Mouse (Mus musculus) heart, adult 2 months (tissue): ENCODE results near the gene Cd72. TPM values are rescaled to one million over a fixed set of nuclear protein-coding genes. Genes with fewer than 3 reads are reported as not detected.

Source experiments
- DNase-seq, 2 experiments: peaks; one replicate each; pipeline ENCODE4 v3.0.0; 2021
- H3K27ac ChIP-seq: fragments of 200-600 bp; 2 replicates; pipeline ENCODE4 v1.8.1; 2022
- H3K27me3 ChIP-seq: fragments of 200-500 bp; 2 replicates; pipeline ENCODE4 v1.6.1; 2012; ENCODE audit warnings: mild to moderate bottlenecking, low read length, inconsistent platforms, mixed read lengths; ENCODE audit not compliant: control insufficient read depth, insufficient read depth
- H3K36me3 ChIP-seq: fragments of 200-500 bp; 2 replicates; pipeline ENCODE4 v1.6.1; 2012; ENCODE audit warnings: low read length, inconsistent platforms; ENCODE audit not compliant: control insufficient read depth, insufficient read depth
- H3K4me1 ChIP-seq: fragments of 200-500 bp; 2 replicates; pipeline ENCODE4 v1.6.1; 2011; ENCODE audit warnings: low read length; ENCODE audit not compliant: control insufficient read depth, insufficient read depth
- H3K4me3 ChIP-seq: fragments of 200-600 bp; 2 replicates; pipeline ENCODE4 v1.8.1; 2022
- H3K79me2 ChIP-seq: fragments of 200-500 bp; replicated peaks from 2 replicates; pipeline ENCODE4 v1.6.1; 2012; ENCODE audit warnings: mild to moderate bottlenecking, inconsistent platforms, low read length, moderate library complexity, mixed read lengths; ENCODE audit not compliant: control insufficient read depth, insufficient read depth
- H3K9ac ChIP-seq: fragments of 200-500 bp; 2 replicates; pipeline ENCODE4 v1.6.1; 2012; ENCODE audit warnings: low read depth, mild to moderate bottlenecking, control low read depth, inconsistent platforms, low read length, mixed read lengths
- CTCF ChIP-seq: fragments of 200-600 bp; IDR thresholded peaks from 2 replicates; pipeline ENCODE4 v1.8.1; 2022; ENCODE audit warnings: antibody characterized with exemption, mild to moderate bottlenecking, moderate library complexity
- EP300 ChIP-seq: fragments of 200-500 bp; IDR thresholded peaks from 2 replicates; pipeline ENCODE4 v1.6.1; 2011; ENCODE audit warnings: low read depth, low read length, control low read depth; ENCODE audit not compliant: insufficient read depth
- POLR2A ChIP-seq: fragments of 200-500 bp; IDR thresholded peaks from 2 replicates; pipeline ENCODE4 v1.6.1; 2011; ENCODE audit warnings: mild to moderate bottlenecking, low read depth, low read length, control low read depth; ENCODE audit not compliant: insufficient read depth
- WGBS: fragments of 180-500 bp; shearing (Covaris S2); methylation state at CpG from one replicate; pipeline ENCODE4 v1.1.7; 2018; 5-methylcytosine and 5-hydroxymethylcytosine counted together
- intact Hi-C: fragments of 180-260 bp; cut with DNase I; formaldehyde crosslinking; loops from one replicate; pipeline ENCODE4 v1.15.1; 2025
- polyA plus RNA-seq: library from polyadenylated mRNA; depleted of rRNA; stranded (reverse); fragments of >200 nt; gene quantifications from 2 replicates; pipeline ENCODE4 v1.2.3, GENCODE M21; 2012
- total RNA-seq, 2 experiments: library from RNA; stranded (reverse); gene quantifications; 2 replicates each; pipeline ENCODE4 v1.2.3; 2021

The Cd72 gene
- total and polyA plus RNA-seq, 3 experiments = 0.97 to 4.8 (median 1.0) TPM

DNA sequence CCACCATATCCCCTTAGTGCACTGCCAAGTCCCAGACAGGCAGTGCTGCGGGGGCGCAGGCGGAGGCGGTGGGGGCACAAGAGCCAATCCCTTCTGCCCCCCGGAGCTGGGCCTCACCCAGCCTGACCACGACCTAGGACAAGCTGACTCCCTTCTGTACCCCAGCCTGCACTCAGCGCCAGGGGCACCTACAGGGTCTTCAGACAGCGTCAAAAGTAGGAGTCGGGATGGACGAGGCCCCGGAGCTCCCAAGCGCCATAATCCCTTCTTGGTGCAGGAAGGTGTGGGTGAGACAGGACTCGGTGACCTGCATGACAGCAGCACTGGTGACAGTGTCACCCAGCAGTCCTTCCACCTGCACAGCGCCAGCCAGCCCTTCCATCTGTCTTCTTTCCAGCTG, 39.7 kb downstream of the Cd72 start:
- H3K27ac ChIP-seq = no peak overlapping the region
- 89% methylated on average over 14 of the region's 14 CpGs for WGBS
- H3K4me3 ChIP-seq = no peak overlapping the region
- H3K27me3 ChIP-seq = no peaks in the 10 kb centered on the region
- TF ChIP-seq EP300 (no peak), POLR2A (no peak), CTCF (no peak)
- peaks cover 3% of the 10 kb centered on the region for H3K36me3 ChIP-seq
- intact Hi-C loops = no loop called here
- H3K4me1 ChIP-seq = peaks cover 15% of the 10 kb centered on the region
- peak in 1 of 2 experiments; percentile 19 for DNase-seq
- no peak overlapping the region for H3K9ac ChIP-seq
- peaks cover 10% of the 10 kb centered on the region for H3K79me2 ChIP-seq

DNA sequence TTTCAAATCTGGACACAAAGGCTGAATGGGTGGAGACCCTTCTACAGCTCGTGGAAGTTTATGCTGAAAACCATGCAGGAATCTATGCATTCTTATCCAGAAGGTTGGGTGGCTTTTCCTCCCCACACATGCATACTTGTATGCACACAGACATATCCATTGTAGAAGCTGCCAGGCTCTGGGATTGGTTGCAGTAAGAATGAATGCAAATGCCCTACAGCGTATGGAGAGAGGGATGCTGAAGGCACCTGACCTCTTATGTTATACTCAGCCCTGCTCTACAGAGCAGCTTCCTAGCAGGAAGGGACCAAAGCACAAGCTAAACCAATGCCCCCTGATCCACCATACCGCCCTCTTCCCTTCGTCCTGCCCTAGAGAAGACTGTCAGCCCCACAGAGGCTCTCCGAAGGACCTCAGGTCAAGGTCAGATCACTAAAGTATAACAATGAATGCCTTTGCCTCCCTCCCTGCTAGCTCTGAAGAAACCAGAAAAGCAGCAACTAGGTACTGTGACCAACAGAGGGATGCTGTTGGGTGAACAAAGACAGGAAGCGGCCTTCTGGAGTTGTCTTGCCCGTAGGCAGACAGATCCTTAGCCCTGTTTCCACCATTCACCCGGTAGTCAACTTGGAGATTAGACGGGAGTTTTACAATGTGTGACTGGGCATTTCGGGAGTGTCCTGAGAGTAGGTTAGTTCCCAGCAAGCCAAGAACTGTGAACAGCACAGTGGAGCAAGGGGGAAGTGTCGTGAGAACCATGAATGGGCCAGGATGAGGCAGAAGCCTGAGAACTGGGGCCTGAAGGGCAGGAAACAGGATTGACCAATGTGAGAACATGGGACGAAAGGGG, 47.1 kb downstream of the Cd72 start:
- Histone ChIP-seq H3K9ac (peak overlapping the region; percentile 67), H3K4me3 (peak overlapping the region; percentile 44), H3K36me3 (peaks cover 9% of the 10 kb centered on the region), H3K79me2 (peaks cover 8% of the 10 kb centered on the region), H3K27me3 (no peaks in the 10 kb centered on the region), H3K4me1 (peaks cover 25% of the 10 kb centered on the region), H3K27ac (peak overlapping the region; percentile 98)
- WGBS = 43% methylated on average over 12 of the region's 12 CpGs
- intact Hi-C loops = loop anchor here (5.0 to 10.0 kb wide), 2 partner anchors 70 to 362 kb away; partner anchors contain the start of gene Fam214b
- no peak for TF ChIP-seq CTCF
- TF ChIP-seq POLR2A = no peak
- no peak for TF ChIP-seq EP300
- peak in 1 of 2 experiments; percentile 29 for DNase-seq

DNA sequence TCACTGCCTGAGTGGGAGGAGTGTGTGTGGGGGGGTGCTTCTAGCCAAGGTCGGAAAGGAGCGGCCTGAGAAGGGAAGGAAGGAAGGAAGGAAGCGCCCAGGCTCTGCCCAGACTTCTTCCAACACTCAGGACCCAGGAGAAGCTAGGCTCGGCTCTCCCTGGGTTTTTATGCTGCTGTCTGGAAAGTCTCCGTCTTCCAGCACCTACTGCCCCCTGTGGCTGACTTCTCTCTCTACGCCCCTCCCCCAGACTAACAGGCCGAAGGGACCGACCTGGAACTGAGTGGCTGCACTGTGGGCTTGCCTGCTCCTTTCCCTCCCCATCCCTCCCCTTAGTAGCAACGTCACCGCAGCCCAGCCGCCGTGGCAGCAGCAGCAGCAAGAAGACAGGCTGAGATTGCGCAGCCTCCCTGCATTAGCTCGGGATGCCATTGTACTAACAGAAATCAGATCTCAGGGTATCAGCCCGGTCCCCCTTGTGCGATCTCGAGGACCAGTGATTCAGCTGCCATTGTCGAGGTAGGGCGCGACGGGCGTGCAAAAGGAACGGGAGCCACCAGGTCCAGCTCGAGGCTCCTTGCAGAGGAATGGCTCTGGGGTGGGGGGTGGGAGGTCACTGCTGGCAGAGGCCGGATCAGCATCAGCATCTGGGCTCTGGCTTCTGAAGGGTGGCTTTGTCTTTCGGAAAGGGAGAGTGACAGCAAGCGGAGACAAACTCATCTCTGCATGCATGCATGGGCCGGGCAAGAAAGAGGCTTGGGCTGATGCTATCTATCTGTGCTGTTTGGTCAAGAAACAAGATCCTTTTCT, 48.1 kb downstream of the Cd72 start:
- Histone ChIP-seq H3K79me2 (peaks cover 8% of the 10 kb centered on the region), H3K4me3 (peak overlapping the region; percentile 44), H3K4me1 (peaks cover 32% of the 10 kb centered on the region), H3K36me3 (peaks cover 16% of the 10 kb centered on the region), H3K27me3 (no peaks in the 10 kb centered on the region), H3K9ac (peak overlapping the region; percentile 72), H3K27ac (peak overlapping the region; percentile 98)
- intact Hi-C loops = loop anchor here (1.0 to 10.0 kb wide), 4 partner anchors 14 to 362 kb away; partner anchors contain the start of gene Fam214b
- 10% methylated on average over 28 of the region's 28 CpGs for WGBS
- TF ChIP-seq POLR2A (peak; percentile 80), CTCF (peak; percentile 79), EP300 (peak; percentile 93)
- peak; percentile 83 to 88 for DNase-seq

DNA sequence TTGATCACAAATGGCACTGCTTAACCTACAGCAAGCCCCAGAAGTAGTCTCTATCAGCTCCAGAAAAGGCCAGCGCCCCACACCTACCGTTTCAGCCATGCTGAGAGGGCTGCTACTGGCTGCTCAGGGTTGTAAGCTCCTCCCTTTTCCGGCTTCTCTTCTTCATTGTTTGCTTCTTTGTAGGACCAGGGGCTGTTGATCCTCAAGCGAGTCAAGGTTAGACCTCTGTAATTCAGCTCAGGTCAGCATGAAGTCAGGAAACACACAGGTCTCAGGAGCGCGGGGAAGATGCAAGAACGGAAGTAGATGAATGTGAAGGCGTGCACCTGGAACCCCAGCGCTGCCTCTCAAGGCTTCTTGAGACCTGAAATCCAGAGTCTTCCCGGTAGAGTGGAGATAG, 49.7 kb downstream of the Cd72 start:
- no peak overlapping the region for H3K9ac ChIP-seq
- DNase-seq = no peak
- no peak overlapping the region for H3K4me3 ChIP-seq
- WGBS = 89% methylated on average over 10 of the region's 10 CpGs
- no peaks in the 10 kb centered on the region for H3K27me3 ChIP-seq
- no peak for TF ChIP-seq POLR2A
- no peak for TF ChIP-seq CTCF
- TF ChIP-seq EP300 = no peak
- peaks cover 41% of the 10 kb centered on the region for H3K4me1 ChIP-seq
- peaks cover 8% of the 10 kb centered on the region for H3K79me2 ChIP-seq
- intact Hi-C loops = loop anchor here (5.0 to 10.0 kb wide), 2 partner anchors 67 to 360 kb away; partner anchors contain the start of gene Fam214b
- peaks cover 17% of the 10 kb centered on the region for H3K36me3 ChIP-seq
- peak overlapping the region; percentile 98 for H3K27ac ChIP-seq

DNA sequence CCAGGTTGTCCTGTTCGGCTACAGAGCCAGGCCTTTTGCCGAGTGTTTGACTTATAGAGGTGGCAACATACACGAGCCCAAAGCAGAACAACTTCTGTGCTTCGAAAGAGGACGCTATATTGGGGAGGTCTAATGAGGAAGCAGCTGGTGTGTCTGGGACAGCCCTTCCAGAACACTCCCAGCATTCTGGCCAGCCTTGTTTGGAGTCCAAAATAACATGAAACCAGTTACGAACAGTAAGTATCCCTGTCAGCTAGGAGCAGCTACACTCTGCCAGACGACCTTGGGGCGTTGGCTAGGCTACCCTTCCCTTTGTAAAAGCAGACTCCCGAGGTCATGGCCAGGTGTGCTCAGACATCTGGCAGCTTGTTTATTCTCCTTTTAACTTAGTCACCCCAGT, 52.2 kb downstream of the Cd72 start:
- 17% methylated on average over 9 of the region's 9 CpGs for WGBS
- TF ChIP-seq EP300 (peak; percentile 66; the same call in 1 of the 2 replicates), POLR2A (no peak; the same call in 1 of the 2 replicates)
- H3K9ac ChIP-seq = peak overlapping the region; percentile 28
- H3K27me3 ChIP-seq = no peaks in the 10 kb centered on the region
- intact Hi-C loops = loop anchor here (10.0 kb wide), 1 partner anchor 357 kb away; the partner anchor contains the start of gene Fam214b
- H3K79me2 ChIP-seq = peaks cover 5% of the 10 kb centered on the region; the same call in 1 of the 2 replicates
- peak; percentile 56 to 64 for DNase-seq
- H3K27ac ChIP-seq = peak overlapping the region; percentile 92
- no peak overlapping the region for H3K4me3 ChIP-seq
- peaks cover 47% of the 10 kb centered on the region for H3K4me1 ChIP-seq
- H3K36me3 ChIP-seq = peaks cover 12% of the 10 kb centered on the region
